8 mouse cellular contexts compared by ENCODE assay signal in the genomic region with DNA sequence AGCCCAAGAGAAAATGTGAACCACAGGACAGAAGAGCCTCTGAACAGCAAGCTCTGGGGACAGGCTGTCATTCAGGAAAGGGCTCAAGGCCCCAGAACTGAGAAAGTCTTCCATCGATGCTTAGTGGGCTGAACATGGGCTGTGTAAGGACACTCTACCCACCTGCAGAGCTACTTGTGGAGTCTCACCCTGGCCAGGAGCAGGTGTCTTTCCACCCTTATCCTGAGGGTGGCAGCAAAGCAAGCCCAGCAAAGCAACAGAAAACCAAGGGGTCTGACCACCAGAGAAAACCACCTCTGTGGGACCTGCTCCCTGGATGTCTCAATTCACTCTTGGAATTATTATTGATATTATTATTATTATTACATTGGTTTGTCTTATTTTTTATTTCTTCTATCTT. TPM values are rescaled to one million over a fixed set of nuclear protein-coding genes. Genes with fewer than 3 reads are reported as not detected.
DNase-seq lines count a peak whose midpoint lies in the region; ATAC-seq lines count a peak whose summit lies in the region.

No protein-coding gene starts in this region.

- H3K9ac ChIP-seq in hindbrain, embryonic 12.5 days: no peak overlapping the region
- H3K9ac ChIP-seq in liver, embryonic 13.5 days: no peak overlapping the region

- H3K4me2 ChIP-seq in hindbrain, embryonic 12.5 days (replicated peaks): no peak overlapping the region
- no peak overlapping the region for H3K4me2 ChIP-seq in liver, embryonic 13.5 days

- H3K4me3 ChIP-seq in hindbrain, embryonic 12.5 days: no peak overlapping the region
- H3K4me3 ChIP-seq in liver, embryonic 13.5 days (replicated peaks): no peak overlapping the region

- peak; percentile 57 for DNase-seq in ovary, postnatal 36 days (ENCODE audit: low spot score)
- DNase-seq in ovary, postnatal 10 days (ENCODE audit: low spot score): no peak
- DNase-seq in adrenal gland, postnatal 10 days: peak; percentile 74
- DNase-seq in liver, embryonic 13.5 days: peak; percentile 20

- WGBS in hindbrain, embryonic 12.5 days: 76% methylated on average over 1 of the region's 1 CpGs
- WGBS in liver, embryonic 13.5 days (ENCODE audit: insufficient replicate concordance): 22% methylated on average over 1 of the region's 1 CpGs

- H3K36me3 ChIP-seq in hindbrain, embryonic 12.5 days: no peaks in the 10 kb centered on the region
- H3K36me3 ChIP-seq in liver, embryonic 13.5 days: no peaks in the 10 kb centered on the region

- ATAC-seq in erythroid progenitor cell, adult 5-6 weeks (replicated peaks; ENCODE audit: low FRiP score, poor library complexity, severe bottlenecking): 0 out of 2 replicates have a peak, but pooled peaks have one; percentile 53
- 0 out of 2 replicates have a peak, but pooled peaks have one; percentile 30 for ATAC-seq in hindbrain, embryonic 12.5 days (ENCODE audit: low FRiP score)
- no peak for ATAC-seq in liver, embryonic 13.5 days (ENCODE audit: low read depth)
- ATAC-seq in neutrophil, adult 5-6 weeks (ENCODE audit: extremely low read depth, insufficient number of reproducible peaks, low FRiP score, poor library complexity, severe bottlenecking): peak; percentile 53; the same call in 1 of the 2 replicates
- ATAC-seq in inflammation-experienced regulatory T-cells, adult 6 months: no peak

- H3K9me3 ChIP-seq in hindbrain, embryonic 12.5 days (replicated peaks): no peaks in the 10 kb centered on the region
- no peaks in the 10 kb centered on the region for H3K9me3 ChIP-seq in liver, embryonic 13.5 days (replicated peaks)

- peaks cover 12% of the 10 kb centered on the region for H3K4me1 ChIP-seq in hindbrain, embryonic 12.5 days
- peaks cover 3% of the 10 kb centered on the region; the same call in 1 of the 2 replicates for H3K4me1 ChIP-seq in liver, embryonic 13.5 days (replicated peaks)

- 0 out of 2 replicates have a peak, but pooled peaks cover 8% of the 10 kb centered on the region for H3K27me3 ChIP-seq in hindbrain, embryonic 12.5 days
- peaks cover 16% of the 10 kb centered on the region for H3K27me3 ChIP-seq in liver, embryonic 13.5 days

- H3K27ac ChIP-seq in hindbrain, embryonic 12.5 days: no peak overlapping the region
- H3K27ac ChIP-seq in liver, embryonic 13.5 days: no peak overlapping the region

RNA-seq across cellular contexts. Expression of gene Hopx, which starts 25.6 kb away (rescaled TPM):
- total RNA-seq in adrenal gland, postnatal 10 days (2021): 10 to 100 TPM in 1 of 2 experiments, 1 to 10 TPM in 1; 9.8 to 11.1 TPM
- 2.1 and 4.3 TPM in 2 replicates for total RNA-seq in erythroid progenitor cell, adult 5-6 weeks (2015; ENCODE audit: low replicate concordance)
- 2.4 TPM in 1 of 2 replicates, not detected in the other for total RNA-seq in erythroid progenitor cell, adult 5-6 weeks (2017; ENCODE audit: low replicate concordance)
- 1.6 and 2.8 TPM in 2 replicates for polyA plus RNA-seq in hindbrain, embryonic 12.5 days (2016; fragmentation: Nextera tagmentation; extraction: Ambion mirVana)
- 0.14 TPM in 1 of 2 replicates, not detected in the other for polyA plus RNA-seq in liver, embryonic 13.5 days (2015; fragmentation: Nextera tagmentation; extraction: Ambion mirVana)
- total RNA-seq in neutrophil, adult 5-6 weeks (2017): 13.6 and 16.1 TPM in 2 replicates
- 10 to 100 TPM; 13.8 to 24.5 (median 15.9) TPM for polyA plus RNA-seq in inflammation-experienced regulatory T-cells, adult 6 months (2017; shearing (Covaris generic))

Comparison
In these comparisons a context has a peak if more than half of its experiments do, and no peak if none do; other contexts are left out.
1. ATAC-seq: peak in erythroid progenitor cell, adult 5-6 weeks (single experiment), hindbrain, embryonic 12.5 days (single experiment) and neutrophil, adult 5-6 weeks (single experiment); none in liver, embryonic 13.5 days (single experiment) and inflammation-experienced regulatory T-cells, adult 6 months (single experiment).